ENCODE assay signal across 45 mouse cellular contexts in the genomic region with DNA sequence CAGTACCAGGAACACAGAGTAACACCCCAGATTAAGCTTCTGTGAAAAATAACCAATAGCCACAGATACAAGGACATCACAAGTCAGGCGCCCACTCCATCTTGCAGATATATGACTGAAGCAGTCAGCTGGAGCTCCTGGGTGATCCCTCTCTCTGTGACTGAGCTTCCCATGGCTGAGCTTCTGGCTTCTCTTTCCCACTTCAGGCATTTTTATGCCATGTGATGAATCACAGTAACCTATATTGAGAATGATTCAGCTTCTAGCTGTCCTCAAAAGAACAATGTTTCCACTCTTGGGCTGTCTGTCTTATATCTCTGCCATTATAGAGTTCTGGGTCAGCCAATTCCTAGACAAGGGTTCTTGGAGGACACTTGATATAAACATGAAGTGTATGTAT. TPM values are rescaled to one million over a fixed set of nuclear protein-coding genes. Genes with fewer than 3 reads are reported as not detected.
"Had no signal": no experiment of that assay in that cellular context is flagged by ENCODE, and none has a peak within 500 bp of the region (broad histone marks: within the 10 kb centered on the region; RNA-seq: fewer than 3 reads in every experiment).

No protein-coding gene starts in this region.

- ATAC-seq: liver, embryonic 12.5 days; liver, postnatal 0 days; lung, postnatal 0 days; midbrain, embryonic 13.5 days; midbrain, embryonic 15.5 days; midbrain, embryonic 16.5 days had no signal

- DNase-seq: left cerebral cortex, postnatal 4 days; liver; liver, embryonic 13.5 days; liver, postnatal 0 days; lung, adult 18-20 months; lung, adult 2 months; lung, embryonic 14.5 days; lung, postnatal 10 days; lung, postnatal 14 days; lung, postnatal 36 days; lung, postnatal 4 days; midbrain, embryonic 14.5 days had no signal

RNA-seq across cellular contexts. Expression of a gene that starts 29.4 kb away (rescaled TPM):
- total RNA-seq: left cerebral cortex, postnatal 10 days; left cerebral cortex, postnatal 14 days; left cerebral cortex, postnatal 25 days; left cerebral cortex, postnatal 36 days; left cerebral cortex, postnatal 4 days; liver, adult 2 months; megakaryocyte progenitor cell, adult 5-6 weeks; megakaryocyte, adult 5-6 weeks; megakaryocyte-erythroid progenitor cell, adult 5-6 weeks; midbrain, postnatal 0 days; monocyte, adult 5-6 weeks had no signal
- polyA plus RNA-seq: limb, embryonic 10.5 days; limb, embryonic 11.5 days; limb, embryonic 12.5 days; limb, embryonic 13.5 days; liver, adult 2 months; liver, embryonic 11.5 days; liver, embryonic 12.5 days; liver, embryonic 13.5 days; liver, embryonic 14.5 days; liver, embryonic 15.5 days; liver, embryonic 16.5 days; liver, postnatal 0 days; lung, adult 2 months; lung, embryonic 14.5 days; lung, embryonic 15.5 days; lung, embryonic 16.5 days; lung, postnatal 0 days; macrophage; midbrain, embryonic 10.5 days; midbrain, embryonic 11.5 days; midbrain, embryonic 12.5 days; midbrain, embryonic 13.5 days; midbrain, embryonic 14.5 days; midbrain, embryonic 15.5 days; midbrain, postnatal 0 days; myocyte; neural tube, embryonic 11.5 days; neural tube, embryonic 12.5 days had no signal

RNA-seq across cellular contexts. Expression of a gene that starts 57.7 kb away (rescaled TPM):
- total RNA-seq: left cerebral cortex, postnatal 10 days; left cerebral cortex, postnatal 14 days; left cerebral cortex, postnatal 25 days; left cerebral cortex, postnatal 36 days; left cerebral cortex, postnatal 4 days; liver, adult 2 months; megakaryocyte progenitor cell, adult 5-6 weeks; megakaryocyte, adult 5-6 weeks; megakaryocyte-erythroid progenitor cell, adult 5-6 weeks; monocyte, adult 5-6 weeks had no signal
- polyA plus RNA-seq: limb, embryonic 10.5 days; limb, embryonic 11.5 days; limb, embryonic 12.5 days; limb, embryonic 13.5 days; limb, embryonic 15.5 days; liver, adult 2 months; liver, embryonic 11.5 days; liver, embryonic 12.5 days; liver, embryonic 13.5 days; liver, embryonic 14.5 days; liver, embryonic 15.5 days; liver, embryonic 16.5 days; liver, postnatal 0 days; lung, adult 2 months; lung, embryonic 14.5 days; lung, embryonic 15.5 days; lung, embryonic 16.5 days; lung, postnatal 0 days; macrophage; midbrain, embryonic 10.5 days; midbrain, embryonic 11.5 days; midbrain, embryonic 12.5 days; midbrain, embryonic 13.5 days; midbrain, embryonic 14.5 days; midbrain, embryonic 15.5 days; midbrain, embryonic 16.5 days; midbrain, postnatal 0 days; myocyte; neural tube, embryonic 11.5 days; neural tube, embryonic 12.5 days had no signal
